Mouse (Mus musculus): ENCODE results near the gene Gm21983. TPM values are rescaled to one million over a fixed set of nuclear protein-coding genes. Genes with fewer than 3 reads are reported as not detected.

The Gm21983 gene
- polyA plus RNA-seq, 3 experiments from 2014 or later: not detected

DNA sequence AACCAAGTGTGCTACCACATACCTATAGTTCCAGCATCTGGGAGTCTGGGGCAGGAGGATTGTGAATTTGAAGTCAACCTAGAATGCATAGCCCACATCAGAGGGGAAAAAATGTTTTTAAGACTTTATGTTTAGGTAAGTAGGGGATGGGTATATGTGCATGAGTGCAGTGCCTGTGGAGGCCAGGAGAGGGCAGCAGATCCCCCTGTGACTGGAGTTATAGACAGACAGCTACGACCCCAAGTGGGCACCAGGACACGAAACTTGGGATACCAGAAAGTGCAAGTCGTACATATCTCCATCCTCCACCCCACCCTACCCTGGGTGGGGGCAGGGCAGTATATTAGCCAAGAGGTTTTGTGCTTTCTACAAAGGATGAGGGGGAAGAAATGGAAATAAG lies 4.1 kb upstream of the Gm21983 start:
- ATAC-seq: no peak

DNA sequence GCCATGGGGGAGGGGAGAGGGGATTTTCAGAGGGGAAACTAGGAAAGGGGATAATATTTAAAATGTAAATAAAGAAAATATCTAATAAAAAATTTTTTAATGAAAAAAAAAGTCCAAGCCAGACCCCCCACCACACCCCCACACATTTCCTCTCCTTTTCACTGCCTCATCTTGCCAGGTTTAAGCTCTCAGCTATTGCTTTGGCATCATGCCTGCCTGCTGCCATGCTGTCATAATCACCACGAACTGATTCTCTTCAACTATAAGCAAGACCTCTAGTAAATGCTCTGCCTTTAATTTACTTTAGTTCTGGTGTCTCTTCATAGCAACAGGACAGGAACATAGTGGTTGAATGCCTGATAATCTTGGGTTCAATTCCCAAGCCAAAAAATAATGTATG lies 1.6 kb upstream of the Gm21983 start:
- ATAC-seq: no peak

DNA sequence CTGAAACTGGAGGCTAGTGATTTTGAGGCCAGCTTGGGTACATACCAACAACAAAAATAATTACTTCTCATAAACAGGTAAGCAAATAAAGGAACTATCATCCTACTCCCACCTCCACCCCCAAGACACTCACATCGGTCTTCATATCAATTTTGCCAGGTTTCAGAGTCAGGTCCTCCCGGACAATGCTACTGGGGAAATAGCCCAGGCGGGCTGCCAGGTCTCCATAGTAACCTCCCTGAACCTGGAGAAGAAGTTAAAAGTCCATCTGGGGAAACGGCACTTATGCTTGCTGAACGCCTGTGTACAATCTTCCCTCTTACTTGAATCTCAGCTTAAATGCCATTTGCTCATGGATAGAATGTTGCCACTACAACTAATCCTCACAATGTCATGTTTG lies 850 bp downstream of the Gm21983 start:
- no peak for ATAC-seq

DNA sequence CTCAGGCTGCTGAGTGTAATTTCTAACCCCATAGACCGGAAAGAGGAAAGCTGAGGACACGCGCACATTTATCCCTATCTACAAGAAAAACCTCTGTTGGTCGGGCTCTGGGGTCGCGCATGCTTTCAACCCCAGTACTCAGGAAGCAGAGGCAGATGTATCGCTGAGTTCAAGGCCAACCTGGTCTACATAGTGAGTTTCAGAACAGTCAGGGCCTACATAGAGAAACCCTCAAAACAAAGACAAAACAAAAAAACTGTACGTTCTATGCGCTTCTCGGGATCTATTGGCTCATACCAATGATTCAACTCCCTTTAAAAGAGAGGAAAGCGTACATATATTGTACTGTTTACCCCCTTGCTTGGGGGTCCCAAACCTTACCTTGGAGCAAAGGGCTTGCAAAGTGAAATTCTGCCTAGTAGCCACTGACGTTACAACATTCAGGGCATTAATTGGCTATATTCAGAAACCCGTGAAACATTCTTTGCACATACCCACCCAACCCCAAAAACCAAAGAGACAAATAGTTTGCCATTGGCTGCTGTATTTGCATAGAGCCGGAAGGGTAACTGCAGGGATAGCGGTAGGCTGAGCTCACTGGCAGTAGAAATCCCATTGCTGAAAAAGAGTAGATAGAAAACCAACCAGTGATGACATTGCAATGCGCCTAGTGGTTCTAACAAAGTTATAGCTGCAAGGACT lies 1.5 kb downstream of the Gm21983 start:
- ATAC-seq: no peak

DNA sequence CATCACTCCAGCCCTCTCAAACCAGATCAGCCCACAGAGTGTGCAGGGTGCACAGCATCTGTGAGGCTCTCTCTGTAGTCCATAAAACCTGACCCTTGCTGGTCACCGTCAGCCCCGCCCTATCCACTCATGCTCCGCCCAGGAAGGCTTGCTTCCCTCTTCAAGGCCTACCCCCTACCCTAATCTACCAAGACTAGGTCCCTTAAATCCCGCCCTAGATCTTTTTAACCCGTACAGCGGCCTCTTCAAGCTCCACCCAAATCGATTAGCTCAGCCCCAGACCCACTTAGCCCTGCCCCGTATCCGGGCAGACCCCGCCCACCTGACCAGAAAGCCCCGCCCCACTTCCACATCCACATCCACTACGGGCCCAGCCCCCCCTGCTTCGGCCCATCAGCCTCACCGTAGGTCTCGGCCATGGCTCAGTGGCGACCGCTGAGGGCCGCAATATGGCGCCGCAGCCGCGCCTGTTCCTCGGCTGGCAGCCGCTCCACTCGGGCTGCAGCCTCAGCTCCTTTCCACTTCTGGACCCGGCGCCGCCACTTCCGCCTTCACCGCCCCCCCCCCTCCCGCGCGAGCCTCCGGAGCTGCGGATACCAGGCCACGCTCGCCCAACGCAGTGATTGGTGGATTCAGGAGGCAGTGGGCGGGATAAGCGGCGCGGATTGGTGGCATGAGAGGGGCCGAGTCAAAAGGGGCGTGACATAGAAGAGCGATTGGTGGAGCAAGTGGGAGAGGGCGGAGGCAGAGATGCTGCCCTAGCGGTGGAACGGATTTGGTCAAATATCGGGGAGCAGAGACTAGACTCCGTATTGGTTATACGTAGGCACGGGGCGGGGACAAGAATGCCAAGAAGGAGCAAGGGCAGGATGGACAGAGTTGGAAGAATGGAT lies 2.3 kb downstream of the Gm21983 start, which contains the start of gene Rab4b:
Gene Rab4b, minus strand, starts transcription at position 573 of the 893 bp plus-strand sequence.
- peak; percentile 94 for ATAC-seq

DNA sequence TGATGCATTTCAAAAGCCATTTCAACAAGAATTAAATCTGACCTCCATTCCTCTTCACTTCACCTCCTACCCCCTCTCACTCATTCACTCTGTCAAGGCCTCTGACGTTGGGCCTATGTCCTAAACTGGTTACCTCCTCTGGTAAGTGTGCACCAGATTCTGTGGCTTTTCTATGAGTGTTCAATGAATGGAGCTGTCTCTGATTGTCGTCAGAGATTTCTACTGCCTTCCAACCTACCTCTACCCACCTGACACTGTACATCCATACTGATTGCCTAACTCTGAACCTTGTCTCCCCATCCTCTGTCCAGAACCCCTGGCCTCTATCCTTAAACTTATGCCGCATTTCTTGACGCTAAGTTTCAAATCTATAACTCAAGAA lies 3.0 kb downstream of the Gm21983 start:
- ATAC-seq: no peak

DNA sequence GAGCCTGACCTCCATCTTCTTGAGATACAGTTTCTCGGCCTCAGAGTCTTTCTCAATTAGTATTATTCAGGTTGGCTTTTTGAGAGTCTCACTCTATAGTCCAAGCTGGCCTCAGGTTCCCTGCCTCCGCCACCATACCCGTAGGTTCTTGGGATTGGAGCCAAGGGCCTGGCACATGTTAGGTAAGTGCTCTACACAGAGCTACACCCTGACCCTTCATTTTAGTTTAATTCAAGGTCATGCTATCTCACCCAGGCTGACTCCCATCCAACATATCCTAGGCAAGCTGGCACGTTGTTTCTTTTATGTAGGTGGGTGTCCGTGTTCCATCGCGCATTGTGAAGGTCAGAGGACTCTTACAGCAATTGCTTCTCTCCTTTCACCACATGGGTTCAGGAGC lies 6.0 kb downstream of the Gm21983 start:
- ATAC-seq: no peak

DNA sequence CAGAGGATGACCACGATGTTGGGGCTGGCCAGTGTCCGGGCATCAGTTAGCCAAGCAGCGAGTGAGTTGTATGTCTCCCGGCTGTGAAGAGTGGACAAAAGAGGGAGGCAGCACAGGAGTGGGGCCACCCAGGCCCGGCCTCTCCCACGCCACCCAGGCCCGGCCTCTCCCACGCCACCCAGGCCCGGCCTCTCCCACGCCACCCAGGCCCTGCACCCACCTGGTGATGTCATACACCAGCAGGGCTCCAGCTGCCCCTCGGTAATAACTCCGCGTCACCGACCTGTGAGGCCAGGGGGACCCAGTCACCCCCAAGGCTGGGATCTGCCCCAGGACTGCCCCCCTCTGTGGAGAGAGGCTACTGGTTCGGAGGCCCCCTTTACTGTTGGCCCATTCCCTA lies 6.4 kb downstream of the Gm21983 start:
- ATAC-seq: no peak

DNA sequence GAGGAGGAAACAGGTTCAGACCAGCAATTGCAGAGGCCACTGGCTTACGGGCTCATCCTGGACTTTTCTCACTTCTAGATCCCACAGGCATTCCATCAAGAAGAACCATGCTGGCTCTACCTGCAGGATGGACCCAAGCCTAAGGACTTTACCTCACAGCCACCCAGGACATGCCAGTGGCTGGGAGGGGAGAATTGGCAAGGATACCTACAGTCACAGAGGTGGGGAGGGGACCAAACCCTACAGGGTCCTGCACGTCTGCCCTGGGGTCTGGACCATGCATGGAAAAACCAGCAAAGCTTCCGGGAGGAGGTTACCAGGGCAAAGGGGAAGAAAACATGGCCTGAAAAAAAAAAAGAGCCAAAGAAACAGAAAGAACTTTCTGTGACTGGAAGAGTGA lies 9.9 kb downstream of the Gm21983 start:
- ATAC-seq: no peak

DNA sequence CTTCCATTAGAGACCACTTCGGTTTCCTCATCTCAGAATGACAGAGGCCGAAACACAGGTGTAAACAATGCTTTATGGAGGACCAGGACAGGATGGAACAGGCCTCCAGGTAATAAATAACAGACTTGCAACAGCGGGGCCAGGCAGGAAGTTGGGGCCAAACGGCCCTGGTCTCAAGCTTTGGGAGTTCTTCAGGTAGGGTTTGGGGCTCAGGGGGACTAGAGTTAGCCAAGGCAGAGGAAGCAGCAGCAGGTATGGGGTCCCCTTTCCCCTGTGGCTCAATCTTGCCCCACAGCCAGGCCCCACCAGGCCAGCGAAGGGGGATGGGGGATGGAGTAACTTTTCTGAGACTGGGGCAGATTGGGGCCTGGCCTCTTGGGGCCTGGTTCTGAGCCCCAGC lies 12.5 kb downstream of the Gm21983 start:
- no peak for ATAC-seq

DNA sequence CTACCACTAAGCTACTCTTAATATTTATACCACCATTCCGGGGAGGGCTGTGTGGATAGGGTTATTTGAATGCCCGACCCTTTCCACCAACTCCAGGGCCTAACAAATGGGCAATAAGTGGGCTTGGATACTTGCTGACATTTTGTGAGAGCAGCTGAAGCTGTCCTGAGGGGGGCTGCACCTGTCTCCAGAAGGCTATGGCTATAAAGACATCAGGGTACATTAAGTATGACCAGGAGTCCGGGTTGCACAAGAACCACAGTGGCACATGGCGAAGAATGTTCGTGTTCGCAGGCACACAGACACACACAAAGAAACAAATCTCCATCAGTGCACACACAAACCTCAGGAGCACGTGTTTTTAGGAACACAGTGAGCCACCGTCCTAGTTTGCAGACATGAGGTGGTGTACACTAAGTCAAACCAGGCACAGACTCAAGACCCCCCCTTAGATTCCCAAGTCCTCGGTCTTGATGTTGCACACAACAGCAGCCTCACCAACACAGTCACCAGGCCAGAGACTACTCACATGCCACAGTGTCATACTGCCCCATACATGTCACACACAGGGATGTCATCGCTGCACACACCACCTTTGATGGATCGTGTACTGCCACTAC lies 13.3 kb downstream of the Gm21983 start:
- ATAC-seq: no peak

DNA sequence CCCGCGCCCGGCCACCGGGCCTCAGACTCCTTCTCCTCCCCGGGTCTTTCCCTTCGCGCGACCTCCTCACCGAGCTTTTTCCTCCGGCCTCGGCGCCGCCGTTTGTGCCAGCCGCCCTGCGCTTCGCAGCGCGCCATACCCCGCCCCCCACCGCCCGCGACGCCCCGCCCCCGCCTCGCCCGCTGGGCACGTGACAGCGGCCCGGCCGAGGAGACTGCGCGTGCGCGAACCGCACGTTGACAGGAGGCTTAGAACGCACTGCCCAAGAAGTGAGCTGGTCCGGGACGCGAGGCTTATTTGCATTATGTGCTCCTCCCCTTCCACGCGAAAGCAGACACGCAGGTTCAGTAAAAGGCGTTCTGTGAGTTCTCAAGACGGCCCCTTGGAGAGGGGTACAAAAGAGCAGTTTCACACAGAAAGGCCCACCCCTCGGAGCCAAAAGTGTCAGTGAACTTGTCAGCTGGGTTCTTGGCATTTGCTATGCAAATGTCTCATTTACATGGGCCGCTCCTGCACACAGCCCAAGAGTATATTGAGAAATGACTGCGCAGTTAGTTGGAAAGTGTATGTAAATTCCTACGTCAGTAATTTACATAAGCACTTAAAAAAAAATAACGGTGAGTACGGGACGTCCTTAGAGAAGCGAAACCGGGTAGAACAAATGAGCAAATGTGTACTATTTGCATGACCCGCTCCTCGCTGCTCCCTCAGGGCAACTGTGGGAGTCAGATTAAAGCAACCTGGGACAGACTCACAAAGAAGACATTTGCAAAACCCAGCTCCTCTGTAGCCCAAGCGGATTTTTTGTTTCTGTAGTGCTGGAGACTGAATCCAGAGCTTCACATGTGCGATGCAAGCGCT lies 14.0 kb downstream of the Gm21983 start, which contains the start of gene Egln2:
Gene Egln2, minus strand, starts transcription at position 189 of the 861 bp plus-strand sequence.
- ATAC-seq: peak; percentile 81

DNA sequence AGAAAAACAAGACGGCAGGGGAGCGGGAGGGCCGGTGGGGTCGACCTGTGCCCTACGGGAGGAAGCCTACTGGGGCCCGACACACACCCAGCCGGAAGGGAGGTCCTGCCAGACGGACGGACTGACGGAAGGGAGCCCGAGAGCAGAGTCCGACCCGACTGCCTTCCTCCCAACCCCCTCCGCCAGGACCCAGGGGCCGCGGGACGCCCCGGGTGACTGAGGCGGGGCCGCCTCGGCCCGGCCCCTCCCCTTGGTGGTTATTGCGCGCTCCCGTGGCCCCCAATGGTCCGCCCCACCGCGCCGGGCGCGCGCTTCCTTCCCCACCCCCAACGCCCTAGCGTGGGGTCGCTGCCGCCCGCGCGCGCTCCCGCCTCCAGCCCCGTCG lies 14.7 kb downstream of the Gm21983 start:
- ATAC-seq: peak; percentile 36

DNA sequence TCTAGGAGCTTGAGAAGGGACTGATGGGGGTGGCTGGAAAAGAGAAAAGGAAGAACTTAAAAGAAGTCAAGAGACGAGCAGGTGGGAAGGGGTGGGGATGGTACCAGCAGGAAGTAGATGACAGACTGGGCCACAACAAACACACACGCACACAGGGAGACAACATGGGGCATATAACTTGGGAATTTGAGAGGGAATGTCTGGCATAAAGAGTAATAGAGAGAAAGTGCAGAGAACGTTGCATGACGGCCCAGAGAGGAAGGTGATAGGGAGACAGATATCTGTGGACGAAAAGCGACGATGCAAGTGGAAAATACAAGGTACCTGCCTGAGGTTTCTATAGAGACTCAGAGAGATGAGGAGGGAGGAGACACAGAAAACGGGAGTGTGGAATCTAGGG lies 15.2 kb downstream of the Gm21983 start:
- ATAC-seq: no peak

DNA sequence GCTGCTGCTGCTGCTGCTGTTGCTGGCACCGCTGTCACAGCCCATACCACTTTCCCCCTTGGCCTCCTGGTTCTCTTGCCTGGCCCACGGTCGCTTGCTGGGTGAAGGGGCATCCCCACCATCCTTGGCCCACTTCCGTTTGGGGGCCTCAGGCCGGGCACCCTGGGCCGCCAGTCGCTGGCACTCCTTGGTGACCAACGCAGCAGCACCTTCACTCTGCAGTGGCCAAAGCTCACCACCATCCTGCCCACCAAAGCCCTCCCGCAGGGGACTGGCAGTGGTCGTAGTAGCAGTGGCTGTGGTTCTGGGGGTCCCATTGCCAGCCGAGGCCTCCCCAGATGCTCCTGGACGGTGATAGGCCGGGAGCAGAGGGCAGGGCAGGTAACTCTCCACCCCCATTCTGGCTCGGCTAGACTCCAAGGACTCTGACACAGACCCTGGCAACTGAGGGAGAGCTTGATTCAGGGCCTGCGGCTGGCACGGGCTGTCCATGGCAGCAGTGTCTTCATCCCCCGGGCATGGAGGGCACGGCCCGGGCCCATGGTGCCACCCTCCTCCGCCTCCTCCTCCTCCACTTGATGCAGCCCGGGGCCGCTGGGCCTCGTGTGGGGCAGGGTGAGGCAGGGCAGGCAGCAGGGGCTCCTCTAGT lies 15.8 kb downstream of the Gm21983 start:
- no peak for ATAC-seq

DNA sequence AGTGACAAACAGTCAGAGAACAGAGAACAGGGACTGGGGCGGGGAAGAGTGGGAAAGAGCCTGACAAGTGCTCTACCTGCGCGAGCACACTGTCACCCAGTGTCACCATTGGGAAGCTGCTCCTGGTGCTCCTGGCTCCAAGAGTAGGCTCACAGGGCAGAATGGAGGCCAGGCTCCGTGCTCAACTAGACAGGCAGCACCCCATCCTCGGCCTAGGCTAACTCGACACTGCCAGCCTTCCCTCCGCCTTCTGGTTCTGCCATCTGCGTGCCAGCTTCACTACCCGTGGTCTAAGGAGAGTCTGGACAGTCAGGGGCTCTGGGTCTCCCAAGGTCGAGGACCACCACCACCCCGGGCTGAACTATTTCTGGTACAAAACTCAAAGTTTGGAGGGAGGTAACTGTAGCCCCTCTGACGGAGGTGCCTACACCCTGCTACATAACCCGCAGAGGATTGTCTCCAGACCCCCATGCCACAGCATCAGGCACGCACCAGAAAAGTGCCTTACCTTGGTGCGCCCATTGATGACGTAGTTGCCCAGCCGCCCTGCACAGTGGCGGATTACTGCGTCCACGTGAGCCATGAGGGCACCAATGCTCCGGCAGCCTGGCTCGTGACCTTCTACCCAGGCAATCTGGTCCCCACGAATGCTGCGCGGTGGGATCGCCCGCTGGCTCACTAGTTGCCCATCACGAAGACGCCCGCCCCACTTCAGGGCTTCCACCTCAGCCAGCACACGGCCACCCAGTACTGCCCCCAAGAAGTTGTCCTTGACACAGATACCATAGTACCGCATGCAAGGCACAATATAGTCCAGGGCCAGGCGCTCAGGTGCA lies 16.6 kb downstream of the Gm21983 start:
- ATAC-seq: no peak

DNA sequence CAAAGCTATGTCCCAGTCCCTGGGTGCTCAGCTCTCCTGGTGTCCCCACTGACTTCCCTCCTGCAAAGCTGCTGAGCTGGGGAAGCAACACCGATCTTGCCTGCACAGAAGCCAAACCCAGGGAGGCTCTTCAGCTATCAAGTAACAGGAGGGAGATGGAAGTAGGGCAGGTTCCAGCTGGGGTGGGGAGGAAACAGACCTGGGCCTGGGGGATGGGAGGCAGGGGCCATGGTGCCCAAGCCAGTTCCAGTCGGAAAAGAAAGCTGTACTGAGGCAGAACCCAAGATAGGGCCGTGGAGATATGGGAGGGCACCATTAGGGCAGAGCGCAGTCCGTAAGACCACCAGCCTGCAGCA lies 17.5 kb downstream of the Gm21983 start:
- no peak for ATAC-seq

DNA sequence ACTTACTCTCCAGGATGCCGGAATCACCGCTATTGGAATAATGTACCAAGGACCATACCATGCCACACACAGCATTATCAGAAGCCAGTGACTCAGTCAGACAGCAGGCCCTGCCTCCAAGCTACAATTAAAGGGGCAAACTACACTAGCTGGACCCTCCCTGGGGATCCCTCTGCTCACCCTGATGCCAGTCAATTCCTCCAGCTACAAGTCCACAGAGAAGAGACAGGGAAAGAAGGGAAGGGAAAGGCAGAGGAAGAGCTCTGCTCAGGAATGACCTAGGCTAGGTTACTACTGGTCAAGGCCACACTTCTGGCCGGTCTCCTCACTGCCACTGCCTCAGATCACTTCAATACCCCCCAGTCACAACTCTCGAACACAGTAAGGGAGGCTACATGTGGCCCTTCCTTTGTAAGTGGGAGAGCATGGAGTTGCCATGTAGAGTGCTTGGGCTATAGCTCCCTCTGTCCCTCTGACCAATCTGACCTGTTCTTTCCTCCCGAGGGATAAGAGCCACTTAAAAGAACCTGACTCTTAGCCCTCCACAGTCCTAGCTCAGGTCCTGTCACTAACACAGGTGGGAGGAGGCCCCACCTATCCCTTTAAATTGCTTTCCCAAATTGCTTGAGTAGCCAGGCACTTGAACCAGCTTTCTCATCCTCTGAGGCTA lies 18.0 kb downstream of the Gm21983 start:
- no peak for ATAC-seq

DNA sequence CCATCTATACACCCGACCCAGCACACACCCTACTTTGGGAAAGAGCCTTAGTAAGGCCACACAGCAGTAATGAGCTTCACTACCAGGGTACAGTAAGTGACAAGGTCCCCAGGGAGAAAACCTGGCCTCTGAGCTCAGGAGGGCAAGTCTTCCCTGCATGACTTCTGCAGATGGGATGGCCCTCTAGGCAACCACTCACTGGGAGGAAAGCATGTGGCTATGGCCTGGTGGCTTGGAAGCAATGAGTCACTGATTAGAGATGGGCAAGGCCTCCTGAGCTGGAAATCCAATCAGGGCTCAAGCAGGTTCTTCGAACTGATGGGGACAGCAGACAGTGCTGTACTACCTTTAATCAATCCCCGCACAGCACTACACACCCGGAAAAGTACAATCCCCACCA lies 19.1 kb downstream of the Gm21983 start:
- ATAC-seq: no peak

DNA sequence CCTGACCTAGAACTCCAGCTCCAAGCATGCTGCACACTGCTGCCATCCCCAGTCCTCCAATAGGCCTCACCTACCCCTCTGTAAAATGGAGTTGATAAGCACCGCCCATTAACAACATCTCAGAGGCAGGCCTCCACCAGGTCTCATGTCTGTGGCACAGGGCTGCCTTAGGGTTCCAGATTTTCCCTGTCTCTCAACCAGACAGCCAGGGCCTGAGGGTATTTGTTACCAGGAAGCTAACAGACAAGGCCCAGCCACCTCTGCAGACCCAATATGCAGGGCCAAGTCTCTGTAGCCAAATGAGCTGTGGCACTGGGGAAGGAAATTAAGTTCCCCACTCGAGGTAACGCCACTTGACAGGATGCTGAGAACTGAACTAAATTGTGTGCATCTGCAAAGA lies 20.0 kb downstream of the Gm21983 start:
- no peak for ATAC-seq

DNA sequence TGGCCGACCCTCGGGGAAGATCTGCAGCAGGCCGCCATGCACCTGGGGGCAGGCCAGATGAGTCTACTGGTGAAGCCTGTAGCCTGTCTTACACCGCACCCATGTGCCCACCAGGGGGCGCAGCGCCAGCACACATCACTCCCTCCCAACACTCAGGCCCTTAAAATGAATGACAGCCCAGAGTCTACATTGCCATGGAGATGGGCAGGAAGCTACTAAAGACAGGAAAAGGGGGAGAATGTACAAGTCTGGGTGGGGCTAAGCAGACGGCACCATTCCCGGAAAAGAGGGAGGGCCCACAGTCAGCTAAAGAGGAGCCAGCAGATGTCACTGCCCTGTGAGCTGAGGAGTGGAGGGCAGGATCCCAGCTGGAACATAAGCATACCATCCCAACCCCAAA lies 21.0 kb downstream of the Gm21983 start:
- ATAC-seq: peak; percentile 95

Data from inflammation-experienced regulatory T-cells, adult 6 months (primary cell).